Mouse (Mus musculus) forebrain, embryonic 15.5 days (tissue): ENCODE results near the gene Phlpp2. TPM values are rescaled to one million over a fixed set of nuclear protein-coding genes. Genes with fewer than 3 reads are reported as not detected.
"Not testable (repeated sequence)": the region's sequence is repeated elsewhere in the genome, so short reads cannot be mapped to it uniquely, and the experiment has no call there.

Source experiments
- ATAC-seq: fragments of 200-750 bp; cut with Nextera tagmentation; replicated peaks from 2 replicates; pipeline ENCODE4 v1.8.0; 2017; ENCODE audit warnings: mild to moderate bottlenecking, moderate TSS enrichment, moderate library complexity
- H3K27ac ChIP-seq: fragments of 300-500 bp; sonication (generic); replicated peaks from 2 replicates; pipeline ENCODE4 v1.5.1; 2015; ENCODE audit warnings: mild to moderate bottlenecking, inconsistent platforms
- H3K27me3 ChIP-seq: fragments of 300-500 bp; sonication (generic); 2 replicates; pipeline ENCODE4 v1.6.1; 2015; ENCODE audit warnings: inconsistent platforms
- H3K36me3 ChIP-seq: fragments of 300-500 bp; sonication (generic); 2 replicates; pipeline ENCODE4 v1.6.1; 2015; ENCODE audit warnings: mild to moderate bottlenecking, inconsistent platforms
- H3K4me1 ChIP-seq: fragments of 300-500 bp; sonication (generic); 2 replicates; pipeline ENCODE4 v1.6.1; 2015; ENCODE audit warnings: inconsistent platforms
- H3K4me2 ChIP-seq: fragments of 300-500 bp; sonication (generic); replicated peaks from 2 replicates; pipeline ENCODE4 v1.6.1; 2015; ENCODE audit warnings: mild to moderate bottlenecking, inconsistent platforms
- H3K4me3 ChIP-seq: fragments of 300-500 bp; sonication (generic); 2 replicates; pipeline ENCODE4 v1.5.1; 2015; ENCODE audit warnings: mild to moderate bottlenecking, inconsistent platforms
- H3K9ac ChIP-seq: fragments of 300-500 bp; sonication (generic); replicated peaks from 2 replicates; pipeline ENCODE4 v1.6.1; 2015; ENCODE audit warnings: mild to moderate bottlenecking, inconsistent platforms
- H3K9me3 ChIP-seq: fragments of 300-500 bp; sonication (generic); 2 replicates; pipeline ENCODE4 v1.6.1; 2016; ENCODE audit warnings: inconsistent platforms
- WGBS: fragments of 180-500 bp; shearing (Covaris S2); methylation state at CpG from one replicate; pipeline ENCODE4 v1.1.7; 2015; ENCODE audit warnings: mixed read lengths; 5-methylcytosine and 5-hydroxymethylcytosine counted together
- polyA plus RNA-seq: library from polyadenylated mRNA; unstranded; fragments of >200 nt; fragmentation: Nextera tagmentation; extraction: Ambion mirVana; gene quantifications from 2 replicates; pipeline ENCODE4 v1.2.1, GENCODE M21; 2015

Phlpp2 gene
- polyA plus RNA-seq, 1 experiment from 2014 or later, result 4.0 TPM

DNA sequence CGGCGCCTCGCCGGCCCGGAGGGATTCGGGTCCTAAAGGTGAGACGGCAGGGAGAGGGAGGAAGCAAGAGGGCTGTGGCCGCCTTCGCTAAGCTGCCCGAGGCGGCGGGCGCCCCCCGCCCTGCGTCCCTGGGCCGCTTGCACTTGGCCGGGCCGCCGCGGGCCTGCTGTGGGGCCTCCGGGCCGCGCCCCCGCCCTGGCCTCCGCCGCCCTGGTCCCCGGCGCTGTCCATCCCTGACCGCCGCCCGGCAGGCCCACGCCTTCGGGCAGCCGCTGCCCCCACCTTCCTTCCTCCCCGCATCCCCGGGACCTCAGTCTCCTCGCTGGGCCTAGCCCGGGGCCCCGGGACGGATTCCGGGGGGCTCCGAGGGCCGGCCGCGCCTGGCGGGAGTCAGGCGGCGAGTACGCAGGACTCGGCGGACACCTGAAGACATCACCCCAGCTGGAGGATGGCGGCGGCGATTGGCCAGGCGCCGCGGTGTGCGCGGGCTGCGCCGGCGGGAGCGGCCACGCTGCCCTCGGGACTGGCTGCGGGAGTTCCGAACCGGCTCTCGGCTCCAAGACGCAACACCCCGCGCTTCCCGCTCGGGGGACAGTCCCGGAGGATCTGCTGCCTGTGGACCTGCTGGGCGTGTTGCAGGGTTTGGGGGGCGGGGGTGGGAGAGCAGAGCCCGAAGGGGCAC, 479 bp downstream of the Phlpp2 start:
- peaks cover 18% of the 10 kb centered on the region for H3K4me1 ChIP-seq
- H3K4me3 ChIP-seq, result peak overlapping the region; percentile 99
- H3K27me3 ChIP-seq, result no peaks in the 10 kb centered on the region
- 0 out of 2 replicates have a peak, but pooled peaks cover 2% of the 10 kb centered on the region for H3K36me3 ChIP-seq
- ATAC-seq, result peak; percentile 86
- H3K4me2 ChIP-seq, result peak overlapping the region; percentile 85
- WGBS, result under 1% methylated on average over 72 of the region's 78 CpGs
- peak overlapping the region; percentile 92 for H3K27ac ChIP-seq
- H3K9me3 ChIP-seq, result no peaks in the 10 kb centered on the region
- peak overlapping the region; percentile 96 for H3K9ac ChIP-seq

DNA sequence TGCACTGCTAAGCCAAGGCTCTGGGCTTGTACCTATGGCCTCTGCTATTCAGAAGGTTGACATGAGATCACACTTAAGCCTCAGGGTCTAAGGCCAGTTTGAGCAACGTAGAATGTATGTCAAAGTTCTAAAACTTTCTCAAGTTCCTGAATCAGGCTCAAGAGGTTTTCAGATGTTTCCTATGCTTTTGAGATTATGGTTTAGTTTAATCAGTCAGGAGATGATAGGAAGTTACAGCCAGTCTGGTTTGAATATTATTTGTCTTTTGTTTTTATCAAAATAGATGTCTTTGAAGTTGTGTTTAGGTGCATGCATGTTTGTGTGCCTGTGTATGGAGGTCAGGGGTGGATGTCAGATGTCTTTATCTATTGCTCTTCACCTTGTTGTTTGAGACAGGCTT, 2.7 kb downstream of the Phlpp2 start:
- Histone ChIP-seq H3K4me3 (no peak overlapping the region), H3K4me2 (no peak overlapping the region)

DNA sequence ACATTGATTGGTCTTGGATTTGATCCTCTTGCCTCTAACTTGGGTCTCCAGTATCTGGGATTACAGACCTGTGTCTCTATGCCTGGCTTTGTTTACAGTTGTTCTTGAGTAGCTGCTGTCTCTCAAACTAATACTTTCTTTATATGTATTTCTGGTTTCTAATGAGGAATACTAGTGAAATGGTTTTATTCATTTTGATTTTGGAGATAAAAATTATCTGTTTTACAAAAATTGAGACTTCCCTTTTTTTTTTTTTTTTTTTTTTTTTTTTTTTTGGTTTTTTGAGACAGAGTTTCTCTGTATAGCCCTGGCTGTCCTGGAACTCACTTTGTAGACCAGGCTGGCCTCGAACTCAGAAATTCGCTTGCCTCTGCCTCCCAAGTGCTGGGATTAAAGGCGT, 5.5 kb downstream of the Phlpp2 start:
- not testable (repeated sequence) for H3K27ac ChIP-seq, H3K9me3 ChIP-seq, H3K4me2 ChIP-seq, H3K27me3 ChIP-seq, H3K4me3 ChIP-seq, ATAC-seq, H3K9ac ChIP-seq
- Histone ChIP-seq H3K36me3 (peaks cover 13% of the 10 kb centered on the region; the same call in 1 of the 2 replicates), H3K4me1 (peaks cover 13% of the 10 kb centered on the region)
- whole genome bisulfite sequencing, result 88% methylated on average over 3 of the region's 3 CpGs

More for the DNA sequence above, 2.7 kb downstream of the Phlpp2 start:
- no peak for ATAC-seq
- no peak overlapping the region for H3K27ac ChIP-seq
- no peaks in the 10 kb centered on the region for H3K27me3 ChIP-seq
- WGBS, result 88% methylated on average over 1 of the region's 1 CpGs
- H3K4me1 ChIP-seq, result peaks cover 18% of the 10 kb centered on the region
- H3K9ac ChIP-seq, result no peak overlapping the region
- H3K36me3 ChIP-seq, result 0 out of 2 replicates have a peak, but pooled peaks cover 2% of the 10 kb centered on the region
- no peaks in the 10 kb centered on the region for H3K9me3 ChIP-seq

DNA sequence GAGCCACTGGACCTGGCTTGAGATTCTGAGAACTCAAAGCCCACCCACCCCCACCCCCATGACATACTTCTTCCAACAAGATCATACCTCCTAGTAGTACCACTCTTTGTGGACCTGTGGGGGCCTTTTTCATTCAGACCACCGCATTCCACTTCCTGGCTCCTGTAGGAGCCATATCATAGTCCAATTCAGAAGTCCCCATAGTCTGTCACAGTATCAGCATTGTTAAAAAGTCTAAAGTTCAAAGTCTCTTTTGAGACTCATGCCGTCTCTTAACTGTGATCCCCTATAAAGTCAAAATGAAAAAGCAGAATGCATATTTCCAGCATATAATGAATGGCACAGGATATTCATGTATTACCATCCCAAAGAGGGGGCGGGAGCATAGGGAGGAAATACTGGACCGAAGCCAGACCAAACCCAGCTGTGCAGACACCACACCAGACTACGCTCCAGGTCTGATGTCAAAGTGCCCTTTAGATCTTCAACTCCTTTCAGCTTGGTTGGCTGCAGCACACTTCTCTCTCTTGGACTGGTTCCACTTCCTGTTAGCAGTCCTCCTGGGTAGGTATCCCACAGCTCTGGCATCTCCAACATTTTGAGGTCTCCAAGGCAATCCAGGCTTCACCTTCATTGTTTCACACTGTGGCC, 11.8 kb downstream of the Phlpp2 start:
- H3K9me3 ChIP-seq, result no peaks in the 10 kb centered on the region
- no peaks in the 10 kb centered on the region for H3K27me3 ChIP-seq
- peaks cover 23% of the 10 kb centered on the region; the same call in 1 of the 2 replicates for H3K36me3 ChIP-seq
- no peak overlapping the region for H3K9ac ChIP-seq
- no peak overlapping the region for H3K4me2 ChIP-seq
- no peak overlapping the region for H3K4me3 ChIP-seq
- H3K27ac ChIP-seq, result no peak overlapping the region
- no peaks in the 10 kb centered on the region for H3K4me1 ChIP-seq
- no peak for ATAC-seq
- 94% methylated on average over 5 of the region's 5 CpGs for WGBS

DNA sequence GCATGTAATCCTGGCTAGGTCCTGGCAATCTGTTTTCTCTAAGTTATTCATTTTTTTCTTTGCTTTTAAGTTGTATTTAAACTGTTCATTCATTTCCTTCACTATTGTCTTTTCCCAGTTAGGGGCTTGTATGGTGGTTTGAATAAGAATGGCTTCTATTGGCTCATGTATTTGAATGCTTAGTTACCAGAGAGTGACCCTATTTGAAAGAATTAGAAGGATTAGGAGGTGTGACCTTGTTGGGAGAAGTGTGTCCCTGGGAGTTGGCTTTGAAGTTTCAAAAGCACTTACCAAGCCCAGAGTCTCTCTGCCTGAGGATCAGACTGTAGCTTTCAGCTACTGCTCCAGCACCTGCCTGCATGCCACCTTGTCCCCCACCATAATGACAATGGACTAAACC, 17.0 kb downstream of the Phlpp2 start:
- H3K4me2 ChIP-seq, result no peak overlapping the region
- 0 out of 2 replicates have a peak, but pooled peaks cover 11% of the 10 kb centered on the region for H3K36me3 ChIP-seq
- no peak overlapping the region for H3K4me3 ChIP-seq
- H3K9ac ChIP-seq, result no peak overlapping the region
- H3K27ac ChIP-seq, result no peak overlapping the region
- no peaks in the 10 kb centered on the region for H3K9me3 ChIP-seq
- no peaks in the 10 kb centered on the region for H3K27me3 ChIP-seq
- H3K4me1 ChIP-seq, result no peaks in the 10 kb centered on the region
- ATAC-seq, result no peak

DNA sequence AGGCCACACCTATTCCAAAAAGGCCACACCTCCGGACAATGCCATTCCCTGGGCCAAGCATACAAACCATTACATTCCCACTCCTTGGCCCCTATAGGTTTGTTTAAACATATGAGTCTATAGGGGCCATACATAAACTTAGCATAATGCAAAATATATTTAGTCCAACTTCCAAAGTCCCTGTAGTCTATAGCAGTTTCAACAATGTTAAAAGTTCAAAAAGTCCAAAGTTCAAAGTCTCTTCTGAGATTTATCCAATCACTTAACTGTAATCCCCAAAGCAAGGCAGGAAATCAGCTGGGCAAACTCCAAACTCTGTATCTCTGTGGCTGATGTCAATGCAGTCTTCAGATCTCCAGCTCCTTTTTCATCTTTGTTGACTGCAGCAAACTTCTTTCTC, 20.9 kb downstream of the Phlpp2 start:
- Histone ChIP-seq H3K27me3 (no peaks in the 10 kb centered on the region), H3K4me2 (no peak overlapping the region), H3K9ac (no peak overlapping the region), H3K9me3 (no peaks in the 10 kb centered on the region), H3K36me3 (no peaks in the 10 kb centered on the region), H3K27ac (no peak overlapping the region), H3K4me1 (no peaks in the 10 kb centered on the region), H3K4me3 (no peak overlapping the region)
- ATAC-seq, result no peak
- WGBS, result 100% methylated on average over 1 of the region's 1 CpGs

DNA sequence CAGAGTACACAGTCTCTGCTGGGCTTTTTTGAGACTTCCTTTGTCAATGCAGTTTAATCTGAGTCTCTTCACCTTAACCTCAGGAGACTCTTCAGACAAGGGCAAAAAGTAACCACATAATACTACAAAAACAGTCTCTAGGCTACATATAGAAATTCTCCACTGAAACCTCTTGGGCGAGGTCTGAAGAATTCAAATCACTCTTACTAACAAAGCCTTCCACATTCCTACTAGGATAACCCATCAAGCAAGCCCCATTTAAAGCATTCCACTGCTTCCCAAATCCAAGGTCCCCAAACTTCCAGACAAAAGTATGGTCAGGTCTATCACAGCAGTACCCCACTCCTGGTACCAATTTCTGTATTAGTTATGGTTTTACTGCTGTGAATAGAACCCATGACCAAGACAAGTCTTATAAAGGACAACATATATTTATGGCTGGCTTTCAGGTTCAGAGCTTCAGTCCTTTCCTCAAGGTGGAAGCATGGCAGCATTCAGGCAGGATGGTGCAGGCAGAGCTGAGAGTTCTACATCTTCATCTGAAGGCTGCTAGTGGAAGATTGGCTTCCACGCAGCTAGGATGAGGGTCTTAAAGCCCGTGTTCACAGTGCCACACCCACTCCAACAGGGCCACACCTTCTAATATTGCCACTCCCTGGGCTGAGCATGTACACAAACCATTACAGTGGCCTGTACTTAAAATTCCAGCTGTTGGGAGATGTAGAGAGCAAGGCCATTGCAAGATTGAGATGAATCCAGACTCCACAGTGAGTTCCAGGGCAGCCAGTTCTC, 22.6 kb downstream of the Phlpp2 start:
- no peak for ATAC-seq
- Histone ChIP-seq H3K4me3 (no peak overlapping the region), H3K9me3 (no peaks in the 10 kb centered on the region), H3K9ac (no peak overlapping the region), H3K4me1 (no peaks in the 10 kb centered on the region), H3K36me3 (no peaks in the 10 kb centered on the region), H3K27ac (no peak overlapping the region), H3K4me2 (no peak overlapping the region), H3K27me3 (no peaks in the 10 kb centered on the region)
- 95% methylated on average over 3 of the region's 3 CpGs for WGBS

DNA sequence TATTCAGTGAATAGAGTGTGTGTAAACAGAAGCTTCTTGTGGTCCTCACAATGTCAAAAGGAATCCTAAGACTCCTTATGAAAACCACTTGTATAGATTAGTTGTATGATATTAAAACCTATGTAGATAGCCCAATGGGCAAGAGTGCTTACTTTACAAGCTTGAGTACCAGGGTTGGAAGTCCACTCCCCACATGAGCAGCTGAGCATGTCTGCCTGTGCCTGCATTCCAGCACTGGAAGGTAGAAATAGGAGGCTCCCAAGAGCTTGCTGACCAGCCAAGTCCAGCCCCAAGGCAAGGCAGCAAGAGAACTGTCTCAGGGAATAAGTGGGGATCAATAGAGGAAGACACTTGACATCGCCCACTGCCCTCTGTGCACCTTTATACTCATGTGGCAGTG, 26.3 kb downstream of the Phlpp2 start:
- H3K36me3 ChIP-seq, result no peaks in the 10 kb centered on the region
- H3K4me2 ChIP-seq, result no peak overlapping the region
- H3K9ac ChIP-seq, result no peak overlapping the region
- WGBS, result 95% methylated on average over 1 of the region's 1 CpGs
- no peak overlapping the region for H3K27ac ChIP-seq
- no peak overlapping the region for H3K4me3 ChIP-seq
- no peaks in the 10 kb centered on the region for H3K4me1 ChIP-seq
- H3K27me3 ChIP-seq, result no peaks in the 10 kb centered on the region
- H3K9me3 ChIP-seq, result no peaks in the 10 kb centered on the region
- ATAC-seq, result no peak

DNA sequence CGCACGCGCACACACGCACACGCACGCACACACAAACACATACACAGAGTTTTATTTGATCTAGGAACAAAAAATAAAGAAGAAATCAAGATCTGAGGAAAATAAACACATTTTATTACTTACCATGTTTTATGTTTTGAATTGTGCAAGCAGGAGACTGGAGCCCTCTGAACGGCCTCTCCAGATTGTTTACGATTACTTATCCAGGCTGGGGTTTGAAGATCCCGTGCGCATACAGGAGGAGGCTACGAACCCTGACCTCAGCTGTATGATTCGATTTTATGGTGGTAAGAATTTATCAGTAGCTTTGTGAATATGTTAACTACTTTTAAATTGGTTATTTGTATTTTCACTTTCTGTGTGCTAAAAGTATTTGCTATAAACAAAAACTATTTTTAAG, 27.0 kb downstream of the Phlpp2 start:
- 96% methylated on average over 12 of the region's 12 CpGs for WGBS
- no peaks in the 10 kb centered on the region for H3K9me3 ChIP-seq
- no peaks in the 10 kb centered on the region for H3K4me1 ChIP-seq

DNA sequence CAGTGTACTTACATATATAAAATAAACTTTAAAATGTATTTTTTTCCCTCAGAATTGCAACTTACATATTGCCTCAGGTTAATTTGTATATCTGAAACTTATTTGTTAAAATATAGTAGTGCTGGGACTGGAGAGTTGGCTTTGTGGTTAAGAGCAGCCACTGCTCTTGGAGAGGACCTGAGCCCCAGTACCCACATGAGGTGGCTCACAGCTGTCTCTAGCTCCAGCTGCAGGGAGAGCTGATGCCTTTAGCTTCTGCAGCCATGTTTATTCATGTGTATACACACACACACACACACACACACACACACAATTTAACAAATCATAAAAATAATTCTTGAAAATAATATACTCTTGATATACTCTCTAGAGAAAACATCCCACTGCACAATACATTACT, 34.0 kb downstream of the Phlpp2 start:
- H3K27me3 ChIP-seq, result no peaks in the 10 kb centered on the region
- ATAC-seq, result no peak
- no peak overlapping the region for H3K4me3 ChIP-seq
- no peaks in the 10 kb centered on the region for H3K9me3 ChIP-seq
- no peak overlapping the region for H3K4me2 ChIP-seq
- no peak overlapping the region for H3K9ac ChIP-seq
- no peaks in the 10 kb centered on the region for H3K36me3 ChIP-seq
- no peak overlapping the region for H3K27ac ChIP-seq
- H3K4me1 ChIP-seq, result peaks cover 14% of the 10 kb centered on the region

More for the DNA sequence above, 27.0 kb downstream of the Phlpp2 start:
- no peak overlapping the region for H3K4me3 ChIP-seq
- H3K36me3 ChIP-seq, result no peaks in the 10 kb centered on the region
- no peaks in the 10 kb centered on the region for H3K27me3 ChIP-seq
- H3K9ac ChIP-seq, result no peak overlapping the region
- H3K4me2 ChIP-seq, result no peak overlapping the region
- no peak overlapping the region for H3K27ac ChIP-seq
- ATAC-seq, result no peak

DNA sequence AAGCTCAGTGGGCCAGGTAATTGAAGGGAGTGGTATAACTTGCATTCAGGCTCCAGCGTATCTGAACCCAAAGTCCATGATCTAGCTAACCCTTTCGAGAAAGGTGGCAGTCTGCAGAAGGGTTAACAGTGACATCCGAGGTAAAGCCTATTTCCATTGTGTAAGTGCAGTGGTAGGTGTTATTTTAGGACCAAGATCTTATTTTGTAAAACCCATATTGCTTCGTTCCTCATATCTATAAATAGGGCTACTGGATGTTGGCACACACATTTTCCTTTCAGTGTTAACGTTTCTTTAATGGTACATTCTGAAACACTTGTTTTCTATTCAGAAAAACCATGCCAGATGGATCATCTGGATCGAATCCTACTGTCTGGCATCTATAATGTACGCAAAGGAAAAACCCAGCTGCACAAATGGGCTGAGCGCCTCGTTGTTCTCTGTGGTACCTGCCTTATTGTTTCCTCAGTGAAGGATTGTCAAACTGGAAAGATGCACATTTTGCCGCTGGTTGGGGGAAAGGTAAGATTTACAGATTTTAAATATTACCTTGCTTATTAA, 35.6 kb downstream of the Phlpp2 start:
- WGBS, result 68% methylated on average over 10 of the region's 10 CpGs
- Histone ChIP-seq H3K9ac (no peak overlapping the region), H3K4me1 (peaks cover 14% of the 10 kb centered on the region), H3K27ac (peak overlapping the region; percentile 60), H3K4me3 (no peak overlapping the region), H3K27me3 (no peaks in the 10 kb centered on the region), H3K36me3 (peaks cover 8% of the 10 kb centered on the region), H3K9me3 (no peaks in the 10 kb centered on the region), H3K4me2 (no peak overlapping the region)
- ATAC-seq, result no peak
